Mouse (Mus musculus): ENCODE data around the gene Prcd.

- no peak for TF ChIP-seq POLR2A (IDR thresholded peaks at IDR 0.05; ENCODE audit: borderline replicate concordance, low read depth, low read length)
- TF ChIP-seq CTCF (IDR thresholded peaks at IDR 0.05; ENCODE audit: low read depth, low read length), result peak; percentile 44; the same call in 1 of the 2 replicates
Measured at GRCm38 (mm10) chr11:116628712-116629111, 24.6 kb upstream of the Prcd start.

Data from bone marrow macrophage, adult 2 months (primary cell).